Mouse (Mus musculus) ES-Bruce4 (cell line): ENCODE data around the gene Spata17.

Source experiments
- EP300 ChIP-seq: IDR thresholded peaks from 2 replicates; pipeline ENCODE4 v1.6.1; 2011; ENCODE audit warnings: low read depth, low read length; ENCODE audit not compliant: insufficient read depth
- POLR2A ChIP-seq: IDR thresholded peaks from one replicate; pipeline ENCODE4 v1.8.1; 2011; ENCODE audit warnings: low read length; ENCODE audit not compliant: insufficient read depth

DNA sequence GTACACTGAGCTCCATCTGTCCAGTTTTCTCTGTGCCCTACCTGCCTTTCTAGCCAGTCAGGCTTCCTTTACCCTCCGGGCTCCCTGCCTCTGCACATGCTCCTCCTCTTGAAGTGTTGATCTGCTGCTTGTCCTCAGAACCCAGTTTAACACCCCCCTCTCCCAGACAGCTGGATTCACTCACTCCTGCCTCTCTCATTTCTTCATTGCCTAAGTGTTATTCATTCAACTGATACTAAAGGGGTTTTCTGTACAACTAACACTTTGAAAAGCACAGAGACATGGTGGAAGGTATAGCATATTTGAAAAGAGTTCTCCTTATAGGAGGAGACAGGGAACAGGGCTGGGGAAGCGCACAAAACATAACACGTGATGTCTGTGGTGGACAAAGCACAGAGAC, 114.1 kb downstream of the Spata17 start:
- no peak for TF ChIP-seq EP300
- no peak for TF ChIP-seq POLR2A
